Mouse (Mus musculus) megakaryocyte, embryonic 14.5 days (primary cell): Measurements from ENCODE around the gene Gm13090.

ENCODE experiments used
- FLI1 ChIP-seq: IDR thresholded peaks from 2 replicates; pipeline ENCODE4 v1.6.1; 2012; ENCODE audit warnings: low read length, inconsistent platforms, mixed read lengths
- GATA1 ChIP-seq: IDR thresholded peaks from 3 replicates; pipeline ENCODE4 v1.6.1; 2012; ENCODE audit warnings: mixed read lengths, low read length, inconsistent platforms, borderline replicate concordance

DNA sequence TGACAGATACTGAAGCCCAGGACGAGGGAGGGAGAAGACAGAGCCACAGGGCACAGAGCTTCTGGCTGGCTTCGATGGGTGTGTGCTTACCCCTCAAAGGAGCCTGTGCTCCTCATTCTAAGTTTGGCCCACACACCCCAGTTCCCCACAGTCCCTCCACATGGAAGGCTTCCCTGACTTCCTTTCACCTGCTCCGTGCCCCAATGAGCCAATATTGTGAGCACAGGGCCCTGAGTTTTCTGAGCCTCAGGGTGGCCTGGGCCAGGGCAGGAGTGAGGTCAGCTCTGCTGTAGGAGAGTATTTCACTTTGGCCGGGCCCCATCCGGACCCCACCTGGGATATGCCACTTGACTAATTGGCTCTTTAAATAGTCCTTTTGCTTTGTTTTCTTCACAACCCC lies 48.3 kb downstream of the Gm13090 start:
- TF ChIP-seq GATA1 = no peak
- TF ChIP-seq FLI1 = no peak
